Mouse (Mus musculus): ENCODE data around the gene Grm8. TPM values are rescaled to one million over a fixed set of nuclear protein-coding genes. Genes with fewer than 3 reads are reported as not detected.

Grm8 gene
- polyA plus RNA-seq, 1 experiment from 2014 or later, result not detected

- WGBS (ENCODE audit: insufficient replicate concordance), result 60% methylated on average over 4 of the region's 4 CpGs
- no peak for ATAC-seq (ENCODE audit: insufficient read depth)
- Histone ChIP-seq H3K4me1 (replicated peaks) (no peaks in the 10 kb centered on the region), H3K36me3 (replicated peaks) (no peaks in the 10 kb centered on the region), H3K27me3 (no peaks in the 10 kb centered on the region), H3K9me3 (replicated peaks) (no peaks in the 10 kb centered on the region), H3K4me3 (replicated peaks) (no peak overlapping the region), H3K9ac (no peak overlapping the region), H3K4me2 (no peak overlapping the region), H3K27ac (replicated peaks) (no peak overlapping the region)
These were observed 517.5 kb downstream of the Grm8 start for GRCm38 (mm10) chr6:27617472-27617871.

GRCm38 (mm10) chr6:27580485-27580884 is 554.5 kb downstream of the Grm8 start:
- 58% methylated on average over 2 of the region's 2 CpGs for WGBS (ENCODE audit: insufficient replicate concordance)
- Histone ChIP-seq H3K4me3 (replicated peaks) (no peak overlapping the region), H3K27me3 (no peaks in the 10 kb centered on the region), H3K36me3 (replicated peaks) (no peaks in the 10 kb centered on the region), H3K9me3 (replicated peaks) (no peaks in the 10 kb centered on the region), H3K4me1 (replicated peaks) (no peaks in the 10 kb centered on the region), H3K27ac (replicated peaks) (no peak overlapping the region), H3K4me2 (no peak overlapping the region), H3K9ac (no peak overlapping the region)
- no peak for ATAC-seq (ENCODE audit: insufficient read depth)

GRCm38 (mm10) chr6:27545516-27545915 is 589.5 kb downstream of the Grm8 start:
- 64% methylated on average over 6 of the region's 6 CpGs for WGBS (ENCODE audit: insufficient replicate concordance)
- H3K36me3 ChIP-seq (replicated peaks), result no peaks in the 10 kb centered on the region
- H3K4me1 ChIP-seq (replicated peaks), result no peaks in the 10 kb centered on the region
- H3K4me2 ChIP-seq, result no peak overlapping the region
- no peaks in the 10 kb centered on the region for H3K9me3 ChIP-seq (replicated peaks)
- ATAC-seq (ENCODE audit: insufficient read depth), result no peak
- H3K27me3 ChIP-seq, result no peaks in the 10 kb centered on the region
- no peak overlapping the region for H3K27ac ChIP-seq (replicated peaks)
- no peak overlapping the region for H3K9ac ChIP-seq
- H3K4me3 ChIP-seq (replicated peaks), result no peak overlapping the region

- Histone ChIP-seq H3K9me3 (replicated peaks) (no peaks in the 10 kb centered on the region), H3K4me2 (no peak overlapping the region), H3K27ac (replicated peaks) (no peak overlapping the region), H3K27me3 (no peaks in the 10 kb centered on the region), H3K9ac (no peak overlapping the region), H3K36me3 (replicated peaks) (no peaks in the 10 kb centered on the region), H3K4me1 (replicated peaks) (no peaks in the 10 kb centered on the region), H3K4me3 (replicated peaks) (no peak overlapping the region)
- 47% methylated on average over 1 of the region's 1 CpGs for WGBS (ENCODE audit: insufficient replicate concordance)
- ATAC-seq (ENCODE audit: insufficient read depth), result no peak
These were observed 617.4 kb downstream of the Grm8 start for GRCm38 (mm10) chr6:27517620-27518019.

- no peak for ATAC-seq (ENCODE audit: insufficient read depth)
- H3K27ac ChIP-seq (replicated peaks), result no peak overlapping the region
- H3K4me3 ChIP-seq (replicated peaks), result no peak overlapping the region
- no peak overlapping the region for H3K9ac ChIP-seq
- H3K27me3 ChIP-seq, result no peaks in the 10 kb centered on the region
- no peak overlapping the region for H3K4me2 ChIP-seq
- no peaks in the 10 kb centered on the region for H3K36me3 ChIP-seq (replicated peaks)
- H3K4me1 ChIP-seq (replicated peaks), result no peaks in the 10 kb centered on the region
- H3K9me3 ChIP-seq (replicated peaks), result no peaks in the 10 kb centered on the region
- WGBS (ENCODE audit: insufficient replicate concordance), result 57% methylated on average over 5 of the region's 5 CpGs
These were observed 674.0 kb downstream of the Grm8 start for GRCm38 (mm10) chr6:27460998-27461397.

- WGBS (ENCODE audit: insufficient replicate concordance), result 65% methylated on average over 4 of the region's 4 CpGs
- no peak for ATAC-seq (ENCODE audit: insufficient read depth)
These were observed 726.5 kb downstream of the Grm8 start for GRCm38 (mm10) chr6:27408473-27408872.

GRCm38 (mm10) chr6:27372416-27372815 is 762.6 kb downstream of the Grm8 start:
- no peak overlapping the region for H3K4me2 ChIP-seq
- H3K9me3 ChIP-seq (replicated peaks), result no peaks in the 10 kb centered on the region
- no peaks in the 10 kb centered on the region for H3K27me3 ChIP-seq
- no peaks in the 10 kb centered on the region for H3K36me3 ChIP-seq (replicated peaks)
- no peak overlapping the region for H3K9ac ChIP-seq
- no peaks in the 10 kb centered on the region for H3K4me1 ChIP-seq (replicated peaks)
- no peak overlapping the region for H3K27ac ChIP-seq (replicated peaks)
- ATAC-seq (ENCODE audit: insufficient read depth), result no peak
- no peak overlapping the region for H3K4me3 ChIP-seq (replicated peaks)

More at GRCm38 (mm10) chr6:27408473-27408872, 726.5 kb downstream of the Grm8 start:
- Histone ChIP-seq H3K9ac (no peak overlapping the region), H3K4me1 (replicated peaks) (no peaks in the 10 kb centered on the region), H3K9me3 (replicated peaks) (no peaks in the 10 kb centered on the region), H3K36me3 (replicated peaks) (no peaks in the 10 kb centered on the region), H3K4me3 (replicated peaks) (no peak overlapping the region), H3K4me2 (no peak overlapping the region), H3K27me3 (no peaks in the 10 kb centered on the region), H3K27ac (replicated peaks) (no peak overlapping the region)

GRCm38 (mm10) chr6:27371095-27371494 is 763.9 kb downstream of the Grm8 start:
- Histone ChIP-seq H3K4me1 (replicated peaks) (no peaks in the 10 kb centered on the region), H3K27me3 (no peaks in the 10 kb centered on the region), H3K4me2 (no peak overlapping the region), H3K9ac (no peak overlapping the region), H3K36me3 (replicated peaks) (no peaks in the 10 kb centered on the region), H3K27ac (replicated peaks) (no peak overlapping the region), H3K9me3 (replicated peaks) (no peaks in the 10 kb centered on the region), H3K4me3 (replicated peaks) (no peak overlapping the region)
- 63% methylated on average over 2 of the region's 2 CpGs for WGBS (ENCODE audit: insufficient replicate concordance)
- no peak for ATAC-seq (ENCODE audit: insufficient read depth)

GRCm38 (mm10) chr6:27363775-27364174 is 771.2 kb downstream of the Grm8 start:
- ATAC-seq (ENCODE audit: insufficient read depth), result no peak
- H3K9me3 ChIP-seq (replicated peaks), result no peaks in the 10 kb centered on the region
- no peaks in the 10 kb centered on the region for H3K27me3 ChIP-seq
- H3K9ac ChIP-seq, result no peak overlapping the region
- H3K4me1 ChIP-seq (replicated peaks), result no peaks in the 10 kb centered on the region
- H3K4me2 ChIP-seq, result no peak overlapping the region
- no peak overlapping the region for H3K27ac ChIP-seq (replicated peaks)
- H3K36me3 ChIP-seq (replicated peaks), result no peaks in the 10 kb centered on the region
- H3K4me3 ChIP-seq (replicated peaks), result no peak overlapping the region
- 76% methylated on average over 8 of the region's 8 CpGs for WGBS (ENCODE audit: insufficient replicate concordance)

GRCm38 (mm10) chr6:27360440-27360839 is 774.5 kb downstream of the Grm8 start:
- H3K4me2 ChIP-seq, result no peak overlapping the region
- no peaks in the 10 kb centered on the region for H3K4me1 ChIP-seq (replicated peaks)
- no peak for ATAC-seq (ENCODE audit: insufficient read depth)
- no peak overlapping the region for H3K9ac ChIP-seq
- no peaks in the 10 kb centered on the region for H3K9me3 ChIP-seq (replicated peaks)
- H3K4me3 ChIP-seq (replicated peaks), result no peak overlapping the region
- no peak overlapping the region for H3K27ac ChIP-seq (replicated peaks)
- H3K27me3 ChIP-seq, result no peaks in the 10 kb centered on the region
- H3K36me3 ChIP-seq (replicated peaks), result no peaks in the 10 kb centered on the region

GRCm38 (mm10) chr6:27351147-27351546 is 783.8 kb downstream of the Grm8 start:
- H3K27ac ChIP-seq (replicated peaks), result no peak overlapping the region
- H3K4me2 ChIP-seq, result no peak overlapping the region
- no peak overlapping the region for H3K4me3 ChIP-seq (replicated peaks)
- H3K36me3 ChIP-seq (replicated peaks), result no peaks in the 10 kb centered on the region
- no peaks in the 10 kb centered on the region for H3K27me3 ChIP-seq
- 20% methylated on average over 4 of the region's 4 CpGs for WGBS (ENCODE audit: insufficient replicate concordance)
- ATAC-seq (ENCODE audit: insufficient read depth), result peak; percentile 66; the same call in 1 of the 2 replicates
- H3K9ac ChIP-seq, result no peak overlapping the region
- H3K9me3 ChIP-seq (replicated peaks), result no peaks in the 10 kb centered on the region
- H3K4me1 ChIP-seq (replicated peaks), result peaks cover 3% of the 10 kb centered on the region; the same call in 1 of the 2 replicates

- Histone ChIP-seq H3K4me1 (replicated peaks) (peaks cover 3% of the 10 kb centered on the region; the same call in 1 of the 2 replicates), H3K9me3 (replicated peaks) (no peaks in the 10 kb centered on the region), H3K27me3 (no peaks in the 10 kb centered on the region), H3K9ac (no peak overlapping the region), H3K4me2 (no peak overlapping the region), H3K4me3 (replicated peaks) (no peak overlapping the region), H3K36me3 (replicated peaks) (no peaks in the 10 kb centered on the region), H3K27ac (replicated peaks) (no peak overlapping the region)
- peak; percentile 47 for ATAC-seq (ENCODE audit: insufficient read depth)
- WGBS (ENCODE audit: insufficient replicate concordance), result 19% methylated on average over 2 of the region's 2 CpGs
These were observed 786.7 kb downstream of the Grm8 start for GRCm38 (mm10) chr6:27348272-27348671.

All from liver, embryonic 15.5 days (tissue).